Mouse (Mus musculus) liver, postnatal 0 days (tissue): ENCODE results near the gene Gm28036. TPM values are rescaled to one million over a fixed set of nuclear protein-coding genes. Genes with fewer than 3 reads are reported as not detected.

Source experiments
- ATAC-seq: fragments of 200-750 bp; cut with Nextera tagmentation; 2 replicates; pipeline ENCODE4 v1.8.0; 2017; ENCODE audit warnings: mild to moderate bottlenecking, moderate library complexity
- DNase-seq: peaks from one replicate; pipeline ENCODE4 v3.0.0-alpha.2; 2016
- H3K27ac ChIP-seq: fragments of 300-500 bp; sonication (generic); 2 replicates; pipeline ENCODE4 v1.5.1; 2014; ENCODE audit warnings: antibody characterized with exemption, moderate library complexity, mild to moderate bottlenecking, low read depth
- H3K27me3 ChIP-seq: fragments of 300-500 bp; sonication (generic); 2 replicates; pipeline ENCODE4 v1.6.1; 2014; ENCODE audit warnings: low read length, control low read depth, mixed read lengths; ENCODE audit not compliant: insufficient read depth
- H3K36me3 ChIP-seq: fragments of 300-500 bp; sonication (generic); replicated peaks from 2 replicates; pipeline ENCODE4 v1.6.1; 2014; ENCODE audit warnings: mild to moderate bottlenecking, control low read depth, low read length, moderate library complexity, mixed read lengths; ENCODE audit not compliant: insufficient read depth
- H3K4me1 ChIP-seq: fragments of 300-500 bp; sonication (generic); 2 replicates; pipeline ENCODE4 v1.6.1; 2014; ENCODE audit warnings: antibody characterized with exemption, mild to moderate bottlenecking, control low read depth; ENCODE audit not compliant: insufficient read depth
- H3K4me2 ChIP-seq: fragments of 300-500 bp; sonication (generic); 2 replicates; pipeline ENCODE4 v1.6.1; 2014; ENCODE audit warnings: low read depth, mild to moderate bottlenecking, low read length, moderate library complexity, mixed read lengths
- H3K4me3 ChIP-seq: fragments of 300-500 bp; sonication (generic); 2 replicates; pipeline ENCODE4 v1.5.1; 2014; ENCODE audit warnings: low read depth, low read length
- H3K9ac ChIP-seq: fragments of 300-500 bp; sonication (generic); replicated peaks from 2 replicates; pipeline ENCODE4 v1.6.1; 2014; ENCODE audit warnings: mild to moderate bottlenecking, moderate library complexity
- H3K9me3 ChIP-seq: fragments of 300-500 bp; sonication (generic); 2 replicates; pipeline ENCODE4 v1.6.1; 2016; ENCODE audit warnings: mild to moderate bottlenecking, control low read depth, low read length, mixed read lengths
- CTCF ChIP-seq: sonication (generic); IDR thresholded peaks from 2 replicates; pipeline ENCODE4 v1.5.1; 2016; ENCODE audit warnings: antibody characterized with exemption, low read depth
- EP300 ChIP-seq: IDR thresholded peaks from 2 replicates; pipeline ENCODE4 v1.6.1; 2016; ENCODE audit warnings: antibody characterized with exemption, low read depth, mild to moderate bottlenecking
- WGBS: fragments of 180-500 bp; shearing (Covaris S2); extraction: QIAGEN DNeasy Blood & Tissue Kit; methylation state at CpG from one replicate; pipeline ENCODE4 v1.1.7; 2014; ENCODE audit not compliant: insufficient replicate concordance; 5-methylcytosine and 5-hydroxymethylcytosine counted together
- polyA plus RNA-seq: library from polyadenylated mRNA; unstranded; fragments of >200 nt; fragmentation: Nextera tagmentation; extraction: Ambion mirVana; gene quantifications from 2 replicates; pipeline ENCODE4 v1.2.1, GENCODE M21; 2015

Gene Gm28036
- polyA plus RNA-seq, 1 experiment from 2014 or later, result 3.0 TPM

DNA sequence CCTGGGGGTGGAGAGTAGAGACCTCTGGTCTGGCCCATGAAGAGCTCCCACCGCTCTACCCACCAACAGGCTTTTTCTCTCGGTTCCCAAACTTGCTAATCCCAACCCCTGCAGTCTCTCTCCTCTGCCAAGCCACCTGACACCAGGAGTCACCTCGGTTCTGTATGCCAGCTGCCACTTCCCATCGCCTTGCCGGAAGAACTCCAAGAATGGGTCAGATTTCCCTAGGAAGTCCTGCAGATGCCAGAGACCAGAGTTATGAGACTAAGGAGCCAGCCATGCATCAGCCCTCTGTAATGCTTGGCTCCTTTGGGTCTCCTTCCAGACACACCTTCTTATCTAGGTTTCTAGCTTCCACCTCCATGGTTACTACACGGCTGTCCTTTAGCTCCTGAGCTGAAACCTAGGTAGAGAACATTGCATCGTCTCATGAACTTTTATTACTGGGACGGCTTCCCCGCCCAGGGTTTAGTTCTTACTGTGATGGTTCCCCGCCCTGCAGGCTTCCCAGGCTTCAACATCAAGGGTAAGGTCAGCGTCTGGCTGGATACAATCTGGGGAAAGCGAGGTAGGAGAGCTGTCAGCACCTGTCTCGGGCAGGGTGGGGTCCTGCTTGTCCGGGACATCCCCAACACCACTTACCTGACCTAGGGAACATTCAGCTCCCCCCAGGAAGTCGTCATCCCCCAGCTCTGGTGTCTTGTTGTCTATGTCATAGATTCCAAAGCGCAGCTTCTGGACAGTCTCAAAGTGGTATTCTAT lies 48.3 kb downstream of the Gm28036 start:
- DNase-seq, result no peak
- Histone ChIP-seq H3K4me3 (no peak overlapping the region), H3K36me3 (peaks cover 52% of the 10 kb centered on the region), H3K27ac (no peak overlapping the region), H3K27me3 (no peaks in the 10 kb centered on the region), H3K4me1 (no peaks in the 10 kb centered on the region; the same call in 1 of the 2 replicates), H3K9me3 (no peaks in the 10 kb centered on the region), H3K4me2 (no peak overlapping the region), H3K9ac (no peak overlapping the region)
- WGBS, result 90% methylated on average over 16 of the region's 16 CpGs
- no peak for ATAC-seq
- TF ChIP-seq EP300 (no peak), CTCF (no peak)

DNA sequence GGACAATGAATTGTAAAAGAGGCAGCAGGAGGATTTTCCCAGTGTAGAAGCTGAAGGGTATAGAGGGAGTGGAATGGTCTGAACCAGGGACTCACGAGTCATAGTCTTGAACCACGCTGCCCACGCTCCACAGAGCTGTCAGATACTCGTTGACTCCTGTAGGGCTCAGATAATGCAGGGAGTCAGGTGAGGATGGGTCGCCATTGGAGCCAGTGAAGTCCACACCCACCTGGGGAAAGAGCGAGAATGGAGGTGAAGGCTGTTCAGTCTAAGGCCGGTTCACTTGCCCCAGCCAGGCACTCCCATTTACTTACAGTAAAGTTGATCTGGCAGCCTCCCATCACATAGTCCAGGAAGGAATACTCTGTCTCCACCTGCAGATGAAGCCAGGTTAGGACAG lies 49.4 kb downstream of the Gm28036 start:
- Histone ChIP-seq H3K27ac (no peak overlapping the region), H3K4me2 (no peak overlapping the region), H3K36me3 (peaks cover 61% of the 10 kb centered on the region), H3K27me3 (no peaks in the 10 kb centered on the region), H3K9ac (no peak overlapping the region), H3K4me1 (no peaks in the 10 kb centered on the region; the same call in 1 of the 2 replicates), H3K9me3 (no peaks in the 10 kb centered on the region), H3K4me3 (no peak overlapping the region)
- no peak for DNase-seq
- 87% methylated on average over 7 of the region's 7 CpGs for WGBS
- ATAC-seq, result no peak
- TF ChIP-seq CTCF (no peak), EP300 (no peak)

DNA sequence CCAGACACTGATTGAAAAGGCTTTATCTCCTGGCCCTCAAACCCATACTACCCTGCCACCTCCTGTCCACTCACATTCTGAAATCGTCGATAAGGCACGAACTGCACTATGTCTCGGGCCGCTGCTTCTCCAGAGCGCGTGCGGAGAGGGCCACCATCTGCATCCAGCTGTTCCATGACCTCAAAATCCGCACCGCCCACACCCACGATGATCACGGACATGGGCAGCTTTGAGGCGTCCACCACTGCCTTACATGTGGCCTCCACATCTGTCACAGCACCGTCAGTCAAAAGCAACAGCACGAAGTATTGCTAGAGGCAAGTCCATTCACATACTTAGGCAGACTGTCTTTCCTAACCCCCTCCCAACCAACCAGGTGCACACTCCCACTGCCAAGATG lies 53.2 kb downstream of the Gm28036 start:
- Histone ChIP-seq H3K4me1 (no peaks in the 10 kb centered on the region), H3K9me3 (no peaks in the 10 kb centered on the region), H3K4me2 (no peak overlapping the region), H3K4me3 (no peak overlapping the region), H3K27ac (no peak overlapping the region), H3K9ac (no peak overlapping the region), H3K27me3 (no peaks in the 10 kb centered on the region), H3K36me3 (peaks cover 65% of the 10 kb centered on the region)
- TF ChIP-seq CTCF, result no peak
- no peak for TF ChIP-seq EP300
- DNase-seq, result no peak
- ATAC-seq, result no peak
- 95% methylated on average over 15 of the region's 15 CpGs for WGBS

DNA sequence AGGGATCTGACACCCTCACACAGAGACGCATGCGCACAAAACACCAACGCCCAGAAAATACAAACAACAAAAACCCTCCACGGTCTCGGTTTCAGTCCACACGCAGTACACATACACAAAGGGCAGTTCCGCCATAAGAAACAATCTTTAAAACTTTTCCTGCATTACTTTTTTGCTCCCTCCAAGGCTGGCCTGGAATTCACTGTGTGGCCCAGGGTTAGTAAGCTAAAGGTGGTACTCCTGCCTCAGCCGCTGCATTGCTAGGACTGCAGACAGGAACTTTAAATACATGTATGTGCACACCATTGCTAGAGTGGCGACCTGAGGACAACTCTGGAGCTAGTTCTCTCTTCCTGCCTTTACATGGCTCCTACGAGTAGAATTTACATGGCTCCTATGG lies 55.7 kb downstream of the Gm28036 start:
- Histone ChIP-seq H3K4me1 (peaks cover 1% of the 10 kb centered on the region), H3K9me3 (no peaks in the 10 kb centered on the region), H3K4me2 (no peak overlapping the region), H3K9ac (no peak overlapping the region), H3K27ac (no peak overlapping the region), H3K36me3 (peaks cover 42% of the 10 kb centered on the region), H3K4me3 (no peak overlapping the region), H3K27me3 (no peaks in the 10 kb centered on the region)
- TF ChIP-seq EP300, result no peak
- no peak for TF ChIP-seq CTCF
- WGBS, result 91% methylated on average over 10 of the region's 10 CpGs
- DNase-seq (no peak), ATAC-seq (no peak)

DNA sequence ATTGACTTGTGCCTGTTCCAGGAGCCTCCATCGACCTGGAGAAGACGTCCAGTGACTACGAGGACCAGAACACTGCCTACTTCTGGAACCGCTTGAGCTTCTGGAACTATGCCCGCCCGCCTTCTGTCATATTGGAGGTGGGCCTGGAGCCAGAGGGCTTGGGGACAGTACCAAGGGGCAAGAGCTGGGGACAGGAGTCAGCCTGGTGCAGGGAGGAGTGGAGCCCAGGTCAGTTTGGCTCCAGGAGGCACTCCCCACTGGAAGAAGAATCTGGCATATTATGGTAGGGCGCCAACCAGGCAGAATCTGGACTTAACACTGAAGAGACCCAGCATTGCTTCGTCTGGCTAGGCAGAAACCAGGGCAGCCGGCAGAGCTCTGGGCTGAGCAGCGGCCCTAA lies 59.0 kb downstream of the Gm28036 start:
- ATAC-seq (no peak), DNase-seq (no peak)
- TF ChIP-seq EP300 (no peak), CTCF (no peak)
- 81% methylated on average over 10 of the region's 10 CpGs for whole genome bisulfite sequencing
- H3K27me3 ChIP-seq, result no peaks in the 10 kb centered on the region
- H3K9ac ChIP-seq, result no peak overlapping the region
- no peak overlapping the region for H3K27ac ChIP-seq
- no peak overlapping the region for H3K4me2 ChIP-seq
- H3K9me3 ChIP-seq, result no peaks in the 10 kb centered on the region
- H3K4me1 ChIP-seq, result peaks cover 14% of the 10 kb centered on the region
- H3K36me3 ChIP-seq, result peaks cover 9% of the 10 kb centered on the region
- no peak overlapping the region for H3K4me3 ChIP-seq

DNA sequence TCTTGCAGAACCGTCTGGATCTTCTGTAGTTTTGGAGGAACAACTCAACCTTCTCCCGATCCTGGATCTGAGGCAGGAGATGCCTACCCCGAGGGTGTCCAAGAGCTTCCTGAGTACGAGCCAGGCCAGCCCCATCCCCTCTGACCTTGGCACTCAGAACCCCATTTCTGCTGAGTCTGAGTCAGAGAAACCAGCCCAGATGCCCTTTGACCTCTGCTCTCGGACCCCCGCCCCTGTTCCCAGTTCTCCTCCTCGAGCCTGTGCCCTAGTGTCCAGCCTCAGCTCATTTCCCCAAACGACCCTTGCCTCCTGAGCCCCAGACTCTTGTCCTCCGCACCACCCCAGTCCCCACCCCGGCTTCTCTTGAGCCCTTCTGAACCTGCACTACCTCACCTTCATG lies 60.8 kb downstream of the Gm28036 start:
- no peaks in the 10 kb centered on the region for H3K9me3 ChIP-seq
- peaks cover 14% of the 10 kb centered on the region for H3K4me1 ChIP-seq
- peak overlapping the region; percentile 71 for H3K9ac ChIP-seq
- H3K4me3 ChIP-seq, result peak overlapping the region; percentile 75; the same call in 1 of the 2 replicates
- no peak for ATAC-seq
- no peaks in the 10 kb centered on the region for H3K27me3 ChIP-seq
- no peaks in the 10 kb centered on the region; the same call in 1 of the 2 replicates for H3K36me3 ChIP-seq
- H3K27ac ChIP-seq, result no peak overlapping the region
- WGBS, result 34% methylated on average over 10 of the region's 10 CpGs
- H3K4me2 ChIP-seq, result peak overlapping the region; percentile 100
- no peak for DNase-seq
- TF ChIP-seq EP300 (no peak), CTCF (no peak)
